Mouse (Mus musculus) bone marrow macrophage, adult 2 months (primary cell): ENCODE results near the gene Fgfr2.

ENCODE experiments used
- CTCF ChIP-seq: IDR thresholded peaks from 2 replicates; pipeline ENCODE4 v1.5.1; 2012; ENCODE audit warnings: low read depth, mild to moderate bottlenecking, low read length, moderate library complexity
- POLR2A ChIP-seq: IDR thresholded peaks from 2 replicates; pipeline ENCODE4 v1.6.1; 2012; ENCODE audit warnings: mild to moderate bottlenecking, low read depth, low read length, borderline replicate concordance

DNA sequence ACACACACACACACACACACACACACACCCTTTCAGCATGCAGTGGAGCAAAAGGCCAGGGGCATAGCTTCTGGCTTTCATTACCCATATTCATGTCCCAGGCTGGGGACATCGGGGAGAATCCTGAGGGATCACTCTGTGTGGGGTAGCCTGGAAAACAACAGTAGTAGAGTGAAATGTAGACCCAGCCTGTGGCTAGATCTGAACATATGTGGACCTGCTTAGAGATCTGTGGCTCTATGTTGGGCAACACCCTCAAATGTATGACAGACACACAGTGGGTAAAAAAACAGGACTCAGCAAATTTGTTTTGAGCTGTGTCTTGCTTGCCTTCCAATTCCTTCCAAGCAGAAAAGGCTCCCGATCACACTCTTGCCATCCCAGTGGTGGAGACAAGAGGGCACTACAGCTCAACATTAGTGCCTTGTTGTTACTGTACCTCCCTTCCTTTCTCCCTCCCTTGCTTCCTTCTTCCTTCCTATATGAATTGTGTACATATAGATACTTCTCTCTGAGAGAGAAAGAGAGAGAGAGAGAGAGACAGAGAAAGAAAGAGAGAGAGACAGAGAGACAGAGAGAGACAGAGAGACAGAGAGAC is 2000.8 kb downstream of the Fgfr2 start:
- TF ChIP-seq CTCF (no peak), POLR2A (no peak)
